Mouse (Mus musculus) forebrain, postnatal 0 days (tissue): ENCODE results near the gene Tor1aip1. TPM values are rescaled to one million over a fixed set of nuclear protein-coding genes. Genes with fewer than 3 reads are reported as not detected.

ENCODE experiments used
- ATAC-seq: fragments of 200-750 bp; cut with Nextera tagmentation; 2 replicates; pipeline ENCODE4 v1.8.0; 2017; ENCODE audit warnings: mild to moderate bottlenecking, moderate library complexity
- DNase-seq: peaks from one replicate; pipeline ENCODE4 v3.0.0-alpha.2; 2015
- H3K27ac ChIP-seq: fragments of 300-500 bp; sonication (generic); 2 replicates; pipeline ENCODE4 v1.5.1; 2014; ENCODE audit warnings: low read depth, mild to moderate bottlenecking, antibody characterized with exemption, low read length, moderate library complexity, mixed read lengths
- H3K27me3 ChIP-seq: fragments of 300-500 bp; sonication (generic); 2 replicates; pipeline ENCODE4 v1.6.1; 2014; ENCODE audit warnings: mild to moderate bottlenecking, low read length, mixed read lengths; ENCODE audit not compliant: insufficient read depth
- H3K36me3 ChIP-seq: fragments of 300-500 bp; sonication (generic); 2 replicates; pipeline ENCODE4 v1.6.1; 2014; ENCODE audit warnings: mild to moderate bottlenecking, moderate library complexity; ENCODE audit not compliant: insufficient read depth
- H3K4me1 ChIP-seq: fragments of 300-500 bp; sonication (generic); 2 replicates; pipeline ENCODE4 v1.6.1; 2014; ENCODE audit warnings: antibody characterized with exemption; ENCODE audit not compliant: insufficient read depth
- H3K4me2 ChIP-seq: fragments of 300-500 bp; sonication (generic); 2 replicates; pipeline ENCODE4 v1.6.1; 2014; ENCODE audit warnings: low read depth, mild to moderate bottlenecking, moderate library complexity
- H3K4me3 ChIP-seq: fragments of 300-500 bp; sonication (generic); 2 replicates; pipeline ENCODE4 v1.5.1; 2014; ENCODE audit warnings: low read depth, low read length, mixed read lengths
- H3K9ac ChIP-seq: fragments of 300-500 bp; sonication (generic); 2 replicates; pipeline ENCODE4 v1.6.1; 2014; ENCODE audit warnings: mild to moderate bottlenecking
- H3K9me3 ChIP-seq: fragments of 300-500 bp; sonication (generic); 2 replicates; pipeline ENCODE4 v1.6.1; 2016; ENCODE audit warnings: low read length
- CTCF ChIP-seq: sonication (generic); IDR thresholded peaks from 2 replicates; pipeline ENCODE4 v1.5.1; 2016; ENCODE audit warnings: antibody characterized with exemption, control low read depth, low read depth
- WGBS: fragments of 180-500 bp; shearing (Covaris S2); extraction: QIAGEN DNeasy Blood & Tissue Kit; methylation state at CpG from one replicate; pipeline ENCODE4 v1.1.7; 2014; 5-methylcytosine and 5-hydroxymethylcytosine counted together
- polyA plus RNA-seq: library from polyadenylated mRNA; unstranded; fragments of >200 nt; fragmentation: Nextera tagmentation; extraction: Ambion mirVana; gene quantifications from 2 replicates; pipeline ENCODE4 v1.2.1, GENCODE M21; 2015
- total RNA-seq: library from RNA; depleted of rRNA; stranded (reverse); fragments of >200 nt; gene quantifications from 2 replicates; pipeline ENCODE4 v1.2.3, GENCODE M21; 2014

Gene Tor1aip1
- total and polyA plus RNA-seq, 2 experiments from 2014 or later, result 20.4 to 23.1 TPM

GRCm38 (mm10) chr1:156034661-156035060 is 1.6 kb downstream of the Tor1aip1 start:
- ATAC-seq (no peak), DNase-seq (no peak)
- H3K27me3 ChIP-seq, result no peaks in the 10 kb centered on the region
- H3K9ac ChIP-seq, result peak overlapping the region; percentile 95; the same call in 1 of the 2 replicates
- 23% methylated on average over 1 of the region's 1 CpGs for WGBS
- peak overlapping the region; percentile 64 for H3K4me2 ChIP-seq
- no peak overlapping the region for H3K27ac ChIP-seq
- peaks cover 8% of the 10 kb centered on the region for H3K4me1 ChIP-seq
- TF ChIP-seq CTCF, result no peak
- no peaks in the 10 kb centered on the region for H3K9me3 ChIP-seq
- H3K4me3 ChIP-seq, result peak overlapping the region; percentile 91
- H3K36me3 ChIP-seq, result peaks cover 33% of the 10 kb centered on the region

DNA sequence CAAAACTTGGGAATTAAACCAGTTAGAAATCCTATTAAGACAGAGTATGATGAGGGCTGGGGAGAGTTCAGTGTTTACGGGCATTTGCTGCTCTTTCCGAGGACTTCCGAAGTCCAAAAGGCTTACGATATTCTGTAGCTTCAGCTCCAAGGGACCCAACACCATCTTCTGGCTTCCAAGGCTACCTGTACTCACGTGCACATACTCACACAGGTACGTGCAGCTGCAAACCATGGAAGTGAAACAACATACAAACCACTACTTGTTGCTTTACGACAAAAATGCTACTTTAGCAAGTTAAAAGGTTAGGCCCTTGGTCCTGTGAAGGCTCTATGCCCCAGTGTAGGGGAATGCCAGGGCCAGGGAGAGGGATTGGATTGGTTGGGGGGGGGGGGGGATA is 2.4 kb downstream of the Tor1aip1 start:
- no peak overlapping the region for H3K27ac ChIP-seq
- TF ChIP-seq CTCF, result no peak
- DNase-seq (no peak), ATAC-seq (no peak)
- no peak overlapping the region for H3K4me2 ChIP-seq
- no peak overlapping the region for H3K9ac ChIP-seq
- H3K4me3 ChIP-seq, result no peak overlapping the region
- H3K36me3 ChIP-seq, result peaks cover 33% of the 10 kb centered on the region
- peaks cover 8% of the 10 kb centered on the region for H3K4me1 ChIP-seq
- no peaks in the 10 kb centered on the region for H3K9me3 ChIP-seq
- WGBS, result 96% methylated on average over 7 of the region's 7 CpGs
- no peaks in the 10 kb centered on the region for H3K27me3 ChIP-seq

GRCm38 (mm10) chr1:156028340-156028975 is 7.8 kb downstream of the Tor1aip1 start:
- Histone ChIP-seq H3K27ac (no peak overlapping the region), H3K4me1 (no peaks in the 10 kb centered on the region), H3K9ac (no peak overlapping the region), H3K27me3 (no peaks in the 10 kb centered on the region), H3K9me3 (no peaks in the 10 kb centered on the region), H3K36me3 (peaks cover 42% of the 10 kb centered on the region), H3K4me3 (no peak overlapping the region), H3K4me2 (no peak overlapping the region)
- WGBS, result 90% methylated on average over 4 of the region's 4 CpGs
- ATAC-seq (no peak), DNase-seq (no peak)
- TF ChIP-seq CTCF, result no peak

GRCm38 (mm10) chr1:156027849-156028248 is 8.4 kb downstream of the Tor1aip1 start:
- no peak for ATAC-seq
- H3K9ac ChIP-seq, result no peak overlapping the region
- no peak for DNase-seq
- peaks cover 38% of the 10 kb centered on the region for H3K36me3 ChIP-seq
- no peaks in the 10 kb centered on the region for H3K4me1 ChIP-seq
- 87% methylated on average over 3 of the region's 3 CpGs for WGBS
- H3K27ac ChIP-seq, result no peak overlapping the region
- no peaks in the 10 kb centered on the region for H3K9me3 ChIP-seq
- no peak overlapping the region for H3K4me3 ChIP-seq
- TF ChIP-seq CTCF, result no peak
- no peak overlapping the region for H3K4me2 ChIP-seq
- H3K27me3 ChIP-seq, result no peaks in the 10 kb centered on the region

- Histone ChIP-seq H3K4me2 (no peak overlapping the region), H3K4me3 (no peak overlapping the region), H3K9ac (no peak overlapping the region), H3K27me3 (no peaks in the 10 kb centered on the region), H3K36me3 (peaks cover 16% of the 10 kb centered on the region), H3K4me1 (no peaks in the 10 kb centered on the region), H3K27ac (no peak overlapping the region), H3K9me3 (no peaks in the 10 kb centered on the region)
- no peak for TF ChIP-seq CTCF
- ATAC-seq (no peak), DNase-seq (no peak)
- 78% methylated on average over 8 of the region's 8 CpGs for WGBS
Observed at GRCm38 (mm10) chr1:156024831-156025503, 11.3 kb downstream of the Tor1aip1 start.

GRCm38 (mm10) chr1:156020402-156020801 is 15.9 kb downstream of the Tor1aip1 start:
- Histone ChIP-seq H3K4me3 (no peak overlapping the region), H3K4me1 (no peaks in the 10 kb centered on the region), H3K36me3 (peaks cover 30% of the 10 kb centered on the region), H3K4me2 (no peak overlapping the region), H3K27me3 (no peaks in the 10 kb centered on the region), H3K9ac (no peak overlapping the region), H3K27ac (no peak overlapping the region), H3K9me3 (no peaks in the 10 kb centered on the region)
- ATAC-seq, result no peak
- DNase-seq, result no peak
- WGBS, result 96% methylated on average over 1 of the region's 1 CpGs
- TF ChIP-seq CTCF, result no peak

DNA sequence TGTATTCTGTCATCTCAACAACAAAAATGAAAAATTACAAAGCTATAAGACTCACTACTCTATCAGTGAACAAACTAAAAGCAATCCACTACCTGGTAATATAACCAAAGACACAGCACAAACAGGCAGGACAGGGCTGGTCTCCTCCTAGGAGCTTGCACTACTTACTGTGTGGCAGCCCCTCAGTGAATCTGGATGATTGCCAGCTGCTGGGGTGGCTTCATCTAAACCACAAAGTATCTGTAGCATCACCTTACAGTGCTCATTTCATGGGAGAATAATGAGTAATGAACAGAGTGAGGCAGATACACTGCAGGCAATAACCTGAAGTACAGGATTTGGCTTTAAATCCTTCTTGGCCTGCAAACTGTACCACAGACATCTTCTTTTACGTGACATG is 16.5 kb downstream of the Tor1aip1 start:
- no peak for ATAC-seq
- no peak overlapping the region for H3K9ac ChIP-seq
- H3K4me3 ChIP-seq, result no peak overlapping the region
- DNase-seq, result no peak
- H3K4me1 ChIP-seq, result no peaks in the 10 kb centered on the region
- 94% methylated on average over 1 of the region's 1 CpGs for WGBS
- no peaks in the 10 kb centered on the region for H3K9me3 ChIP-seq
- no peak overlapping the region for H3K4me2 ChIP-seq
- no peak overlapping the region for H3K27ac ChIP-seq
- H3K36me3 ChIP-seq, result peaks cover 28% of the 10 kb centered on the region
- H3K27me3 ChIP-seq, result no peaks in the 10 kb centered on the region
- no peak for TF ChIP-seq CTCF
